Mouse (Mus musculus) Patski (cell line): ENCODE results near the gene Gm5741. TPM values are rescaled to one million over a fixed set of nuclear protein-coding genes. Genes with fewer than 3 reads are reported as not detected.

Experiments
- ATAC-seq: fragments of 100-300 bp; one replicate; pipeline ENCODE4 v1.8.0; 2021
- CTCF ChIA-PET: fragments of 350-600 bp; sonication (Branson Sonifier 250); formaldehyde crosslinking; loops from one replicate; lab custom pipeline; 2022; ENCODE audit warnings: inconsistent platforms; lab: Charles Lee
- POLR2A ChIA-PET: fragments of 350-600 bp; sonication (Branson Sonifier 250); formaldehyde crosslinking; loops from one replicate; lab custom pipeline; 2022; ENCODE audit warnings: antibody characterized with exemption, inconsistent platforms; lab: Charles Lee
- DNase-seq: peaks from one replicate; pipeline ENCODE4 v3.0.0-alpha.2; 2011; ENCODE audit warnings: low read depth, low spot score
- H3K27me3 ChIP-seq: fragments of 371-371 bp; one replicate; pipeline ENCODE4 v1.5.1; 2021
- CTCF ChIP-seq: fragments of 100-300 bp; IDR thresholded peaks from one replicate; pipeline ENCODE4 v1.5.1; 2021
- in situ Hi-C: fragments of 300-500 bp; cut with MboI; formaldehyde crosslinking; loops from 3 replicates; pipeline ENCODE4 v1.11.1; 2018; ENCODE audit warnings: low pct_unique_long_range_greater_than_20kb, mixed read lengths
- polyA plus RNA-seq: library from polyadenylated mRNA; unstranded; gene quantifications from one replicate; pipeline ENCODE4 v1.2.3, GENCODE M21; 2021

Gene Gm5741
- polyA plus RNA-seq, 1 experiment from 2014 or later = 0.21 TPM

DNA sequence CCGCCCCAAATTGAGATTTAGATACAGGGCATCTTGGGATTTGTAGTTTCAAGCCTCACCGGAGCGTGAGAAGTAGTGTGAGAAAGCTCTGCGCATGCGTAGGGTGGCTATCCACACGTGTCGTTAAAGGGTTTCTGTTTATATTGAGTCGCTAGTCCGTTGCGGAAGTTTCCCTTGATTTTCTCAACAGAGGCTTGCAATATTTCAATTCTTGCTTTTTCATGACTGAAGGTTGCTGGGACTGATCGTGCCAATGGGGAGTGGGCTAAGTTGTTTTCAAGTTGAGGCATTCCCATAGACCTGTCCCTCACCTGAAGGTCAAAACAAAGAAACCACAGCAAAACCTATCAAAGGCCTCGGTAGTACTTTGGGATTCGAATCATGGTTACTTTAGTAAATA, 33.0 kb downstream of the Gm5741 start:
- ChIA-PET POLR2A (no interaction called here), CTCF (interaction anchor here (1.4 to 1.6 kb wide), 2 partner anchors 28 to 61 kb away, joined by 3 to 4 read pairs; no protein-coding TSS in a partner anchor)
- no peaks in the 10 kb centered on the region for H3K27me3 ChIP-seq
- TF ChIP-seq CTCF = no peak
- DNase-seq = no peak
- ATAC-seq = no peak
- in situ Hi-C loops = no loop called here

DNA sequence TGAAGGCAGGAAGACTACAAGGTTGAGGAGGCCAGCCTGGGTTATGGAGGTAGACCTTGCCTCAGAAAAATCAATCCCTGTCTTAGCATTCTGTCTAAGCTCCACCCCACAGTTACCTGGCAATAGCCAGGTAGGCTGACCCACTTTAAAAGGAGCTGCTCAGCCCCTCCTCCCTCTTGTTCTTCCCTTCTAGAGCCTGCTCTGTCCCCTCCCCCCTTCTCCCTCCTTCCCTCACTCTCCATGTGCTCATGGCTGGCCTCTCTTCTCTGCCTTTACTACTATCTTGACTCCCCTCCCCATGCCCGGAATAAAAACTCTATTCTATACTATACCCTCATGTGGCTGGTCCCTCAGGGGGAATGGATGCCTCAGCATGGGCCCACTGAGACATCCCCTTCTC, 33.9 kb downstream of the Gm5741 start:
- ChIA-PET CTCF (no interaction called here), POLR2A (no interaction called here)
- DNase-seq = no peak
- no peak for ATAC-seq
- in situ Hi-C loops = no loop called here
- TF ChIP-seq CTCF = no peak
- H3K27me3 ChIP-seq = no peaks in the 10 kb centered on the region

DNA sequence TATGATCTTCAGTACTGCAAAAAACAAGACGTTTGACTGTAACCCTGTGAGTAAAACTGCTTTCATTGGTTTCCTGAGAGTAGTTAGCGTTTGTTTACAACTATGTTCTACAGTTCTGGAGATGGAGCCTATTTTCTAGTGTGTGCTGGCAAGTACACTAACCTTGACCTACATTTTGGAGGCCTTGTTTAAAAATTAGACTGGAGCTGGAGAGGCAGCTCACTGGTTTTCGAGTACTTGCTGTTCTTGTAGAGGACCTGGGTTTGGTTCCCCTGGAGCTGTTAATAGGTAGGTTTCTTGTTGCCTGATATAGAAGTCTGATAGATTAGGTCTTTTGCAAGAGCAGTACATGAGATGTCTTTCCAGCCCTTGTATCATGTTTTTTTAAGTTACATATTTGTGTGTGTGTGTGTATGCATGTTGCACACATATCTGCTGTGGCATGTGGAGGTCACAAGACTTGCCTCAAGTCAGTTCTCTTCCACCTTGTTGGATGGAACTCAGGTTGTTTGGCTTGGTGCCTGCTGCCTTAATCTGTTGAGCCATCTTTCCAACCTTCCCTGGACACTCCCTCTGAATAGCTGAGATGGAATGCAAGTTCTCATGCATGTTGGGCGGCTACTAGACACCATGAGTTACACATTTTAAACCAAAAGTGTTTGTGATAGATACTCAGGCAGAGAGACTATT, 35.0 kb downstream of the Gm5741 start:
- in situ Hi-C loops = no loop called here
- CTCF ChIA-PET = interaction anchor here (3.1 kb wide), 1 partner anchor 58 kb away, joined by 9 read pairs; no protein-coding TSS in a partner anchor

DNA sequence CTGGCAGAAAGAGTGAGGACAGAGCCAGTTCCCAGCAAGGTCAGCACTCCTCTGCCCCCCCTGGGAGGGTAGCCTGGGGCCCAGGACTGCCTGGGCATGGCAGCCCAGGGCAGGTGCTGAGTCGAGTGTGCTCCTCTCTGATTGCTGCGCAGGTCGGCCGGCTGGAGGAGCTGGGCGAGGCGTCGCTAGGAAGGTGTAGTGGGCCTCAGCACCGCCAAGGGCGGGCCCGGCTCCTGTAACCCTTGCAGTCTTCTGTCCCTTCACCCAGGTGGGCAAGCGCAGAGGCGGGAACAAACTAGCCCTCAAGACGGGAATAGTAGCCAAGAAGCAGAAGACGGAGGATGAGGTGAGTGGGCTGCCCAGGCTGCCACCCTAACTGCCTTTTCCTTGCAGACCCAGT, 38.5 kb downstream of the Gm5741 start:
- no peak for DNase-seq
- ATAC-seq = no peak
- H3K27me3 ChIP-seq = no peaks in the 10 kb centered on the region
- TF ChIP-seq CTCF = no peak
- ChIA-PET CTCF (no interaction called here), POLR2A (interaction anchor here (0.8 kb wide), 1 partner anchor 9 kb away, joined by 3 read pairs; no protein-coding TSS in a partner anchor)
- in situ Hi-C loops = no loop called here

More for the DNA sequence above, 35.0 kb downstream of the Gm5741 start:
- TF ChIP-seq CTCF = no peak
- ATAC-seq = no peak
- no peaks in the 10 kb centered on the region for H3K27me3 ChIP-seq
- POLR2A ChIA-PET = no interaction called here
- DNase-seq = no peak

DNA sequence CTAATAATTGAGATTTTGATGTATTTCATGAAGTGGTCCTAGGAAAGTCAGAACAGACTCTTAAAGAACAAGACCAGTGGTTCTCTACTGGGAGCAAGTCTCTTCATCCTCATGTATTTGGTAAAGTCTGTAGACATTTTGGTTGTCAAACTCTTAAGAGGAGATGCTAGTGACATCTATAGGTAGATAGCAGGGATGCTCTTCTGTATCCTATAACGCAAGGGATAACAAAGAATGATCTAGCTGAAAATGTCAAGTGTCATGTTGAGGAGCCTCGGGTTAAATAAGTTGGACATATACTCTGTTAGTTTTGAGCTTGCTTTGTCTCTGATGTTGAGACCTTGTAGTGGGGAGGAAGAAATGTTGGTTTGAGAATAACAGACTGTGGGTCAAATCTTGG, 39.9 kb downstream of the Gm5741 start:
- DNase-seq = no peak
- in situ Hi-C loops = no loop called here
- TF ChIP-seq CTCF = no peak
- ChIA-PET POLR2A (no interaction called here), CTCF (interaction anchor here (1.0 kb wide), 2 partner anchors 33 to 53 kb away, joined by 3 read pairs; no protein-coding TSS in a partner anchor)
- no peak for ATAC-seq
- no peaks in the 10 kb centered on the region for H3K27me3 ChIP-seq

DNA sequence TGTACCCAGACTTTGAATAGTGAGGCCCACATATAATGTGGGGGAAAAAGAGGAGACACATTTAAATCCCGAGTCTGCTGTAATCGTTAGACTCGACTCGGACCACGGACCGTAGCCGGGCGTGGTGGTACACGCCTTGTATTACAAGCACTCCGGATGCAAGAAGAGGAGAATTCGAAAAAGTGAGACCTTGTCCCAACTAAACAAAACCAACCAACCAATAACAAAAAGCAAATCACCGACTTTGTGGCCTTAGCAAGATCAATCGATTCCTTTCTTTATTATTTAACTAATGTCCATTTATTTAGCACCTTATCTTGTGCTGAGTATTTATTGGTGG, 40.3 kb downstream of the Gm5741 start:
- CTCF ChIA-PET = interaction anchor here (1.0 kb wide), 1 partner anchor 34 kb away, joined by 3 read pairs; no protein-coding TSS in a partner anchor
- TF ChIP-seq CTCF = no peak
- in situ Hi-C loops = no loop called here
- DNase-seq = no peak
- POLR2A ChIA-PET = interaction anchor here (1.9 kb wide), 1 partner anchor 51 kb away, joined by 7 read pairs; no protein-coding TSS in a partner anchor
- no peaks in the 10 kb centered on the region for H3K27me3 ChIP-seq
- no peak for ATAC-seq

DNA sequence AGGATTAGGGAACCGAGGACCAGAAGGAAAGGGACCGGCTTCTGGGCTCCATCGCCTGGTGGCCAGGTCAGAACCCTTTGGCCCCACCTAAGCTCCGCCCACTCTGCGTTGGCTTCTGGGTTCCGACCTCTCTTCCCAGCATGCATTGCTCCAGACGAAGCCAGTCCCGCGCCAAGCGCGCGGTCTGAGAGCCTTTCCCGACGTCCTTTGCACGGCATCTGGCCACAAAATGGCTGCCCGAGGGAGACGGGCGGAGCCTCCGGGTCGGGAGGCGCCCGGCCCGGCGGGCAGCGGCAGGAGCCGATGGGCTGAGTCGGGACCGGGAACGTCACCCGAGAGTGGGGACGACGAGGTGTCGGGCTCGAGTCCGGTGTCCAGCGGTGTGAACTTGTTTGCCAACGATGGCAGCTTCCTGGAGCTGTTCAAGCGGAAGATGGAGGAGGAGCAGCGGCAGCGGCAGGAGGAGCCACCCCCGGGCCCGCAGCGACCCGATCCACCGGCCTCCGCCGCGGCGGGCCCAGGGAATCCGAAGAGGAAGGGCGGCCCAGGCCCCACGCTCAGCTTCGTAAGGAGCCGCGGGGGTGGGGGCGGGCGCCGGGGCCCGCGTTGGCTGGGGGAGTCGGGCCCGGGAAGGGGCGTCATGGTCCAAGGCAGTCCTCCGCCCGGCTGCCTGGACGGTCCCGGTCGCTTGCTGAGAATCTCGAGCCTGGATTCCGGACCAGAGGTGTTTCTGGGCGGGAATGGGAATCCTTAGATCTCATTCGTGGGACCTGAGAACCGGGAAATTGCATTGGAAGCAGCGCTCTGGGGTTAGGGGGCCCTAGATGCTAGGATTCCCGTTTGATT, 40.9 kb downstream of the Gm5741 start, which contains the start of gene Trir:
Gene Trir (plus strand): TSS at position 154 of the 846 bp plus-strand sequence.
- TF ChIP-seq CTCF = no peak
- H3K27me3 ChIP-seq = no peaks in the 10 kb centered on the region
- in situ Hi-C loops = no loop called here
- DNase-seq = peak; percentile 85
- ChIA-PET CTCF (interaction anchor here (1.5 to 2.0 kb wide), 2 partner anchors 10 to 14 kb away, joined by 4 to 8 read pairs; partner anchors contain the start of gene Tnpo2), POLR2A (interaction anchor here (1.2 to 1.9 kb wide), 3 partner anchors 9 to 51 kb away, joined by 7 to 11 read pairs (median 9); partner anchors contain the start of gene Tnpo2)
- peak; percentile 75 for ATAC-seq

DNA sequence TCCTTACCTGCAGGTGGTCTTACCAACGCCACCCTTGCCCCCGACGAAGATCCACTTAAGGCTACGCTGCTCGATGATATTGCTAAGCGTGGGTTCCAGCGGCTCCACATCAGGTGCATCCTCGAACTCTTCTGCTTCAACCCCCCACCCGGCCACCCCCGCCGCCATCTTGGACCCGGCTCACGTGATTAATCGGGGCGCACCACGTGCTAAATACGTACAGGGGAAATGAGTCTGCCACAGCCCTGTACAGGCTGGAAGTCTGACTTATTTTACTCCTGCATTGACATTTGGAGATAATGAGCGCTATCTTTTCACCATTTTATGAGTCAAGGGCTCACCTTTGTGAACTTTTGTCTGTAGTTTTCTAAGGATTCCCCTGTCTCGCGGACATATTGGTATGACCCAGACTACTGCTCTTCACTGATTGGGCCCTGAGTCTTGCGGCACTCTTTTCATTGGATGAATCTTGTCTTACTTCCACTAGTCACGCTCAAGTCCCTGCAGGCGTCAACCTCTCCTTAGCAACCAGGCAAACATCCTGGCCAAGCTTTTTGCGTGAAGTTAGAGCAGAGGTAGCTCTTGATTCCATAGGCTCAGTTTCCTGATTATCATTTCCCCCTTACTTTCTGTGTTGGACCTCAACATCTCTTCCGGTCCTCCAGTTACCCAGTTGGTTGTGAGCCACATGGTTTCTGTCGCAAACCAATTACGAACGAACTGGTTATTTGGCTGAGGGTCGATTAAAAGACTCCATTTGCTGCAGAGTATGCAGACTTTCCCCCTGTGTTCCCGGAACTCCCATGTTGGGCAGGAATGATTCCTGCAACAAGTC, 42.5 kb downstream of the Gm5741 start, which contains the start of gene Asna1:
Gene Asna1 (minus strand): TSS at position 184 of the 835 bp plus-strand sequence.
- ATAC-seq = peak; percentile 73
- no peaks in the 10 kb centered on the region for H3K27me3 ChIP-seq
- in situ Hi-C loops = no loop called here
- no peak for TF ChIP-seq CTCF
- peak; percentile 80 for DNase-seq
- CTCF ChIA-PET = interaction anchor here (0.9 to 2.0 kb wide), 3 partner anchors 11 to 46 kb away, joined by 4 to 8 read pairs (median 5); partner anchors contain the start of genes Dhps and Tnpo2
- POLR2A ChIA-PET = interaction anchor here (1.4 to 1.9 kb wide), 3 partner anchors 8 to 49 kb away, joined by 3 to 9 read pairs (median 7); no protein-coding TSS in a partner anchor

DNA sequence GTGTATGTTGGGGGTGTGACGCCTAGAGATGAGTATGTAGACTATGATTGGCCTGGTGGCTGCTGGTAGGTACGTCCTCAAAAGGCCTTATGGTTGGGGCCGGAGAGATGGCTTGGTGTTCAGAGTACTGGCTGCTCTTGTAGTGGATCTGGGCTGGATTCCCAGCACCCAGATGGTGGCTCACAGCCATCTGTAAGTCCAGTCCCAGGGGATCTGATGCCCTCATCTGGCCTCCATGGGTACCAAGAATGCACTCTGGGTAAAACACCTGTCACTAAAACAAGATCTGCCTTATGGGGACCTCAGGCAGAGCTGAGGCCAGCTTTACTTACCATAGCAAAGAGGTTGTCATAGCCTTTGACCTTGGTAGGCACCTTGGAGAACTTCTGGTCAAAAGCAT, 43.9 kb downstream of the Gm5741 start:
- no peaks in the 10 kb centered on the region for H3K27me3 ChIP-seq
- in situ Hi-C loops = no loop called here

More for the DNA sequence above, 43.9 kb downstream of the Gm5741 start:
- ChIA-PET CTCF (no interaction called here), POLR2A (interaction anchor here (1.4 kb wide), 1 partner anchor 8 kb away, joined by 3 read pairs; no protein-coding TSS in a partner anchor)
- DNase-seq (no peak), ATAC-seq (no peak)
- no peak for TF ChIP-seq CTCF
